Mouse (Mus musculus) adrenal gland (tissue): ENCODE data around the gene Hspb6.

Experiments
- microRNA-seq, 2 experiments: library from miRNA; unstranded; fragments of <30 nt; microRNA quantifications; one replicate each; pipeline ENCODE4; 2019

The Hspb6 gene

Small RNA genes within 50 kb of the gene (microRNA-seq; reads per million reads assigned to microRNA genes)
- gene Gm38670, result 0.80 to 1.4 reads per million in 2 experiments
- gene Mir3569, result 0 to 0.37 reads per million in 2 experiments
